8 mouse cellular contexts compared by ENCODE assay signal in the genomic region with DNA sequence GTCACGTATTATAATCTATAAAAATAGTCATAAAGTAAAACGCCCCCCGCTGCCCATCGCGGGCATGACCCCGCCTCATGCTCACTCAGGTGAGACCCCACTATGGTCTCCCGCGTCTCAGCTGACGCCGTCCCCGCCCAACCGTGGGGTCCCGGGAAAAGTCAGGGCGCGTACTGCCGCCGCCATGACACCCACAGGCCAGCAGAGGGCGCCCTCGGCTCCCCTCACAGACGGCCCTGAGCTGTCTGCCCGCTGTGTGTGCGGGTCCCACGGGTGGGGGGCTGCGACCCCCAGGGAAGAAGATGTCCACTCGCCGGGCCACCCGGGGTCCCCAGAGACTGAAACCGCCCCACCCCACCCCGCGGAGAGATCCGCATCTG. TPM values are rescaled to one million over a fixed set of nuclear protein-coding genes. Genes with fewer than 3 reads are reported as not detected.
A peak's percentile ranks its signal among the peaks of the same experiment; 100 is the strongest.
DNase-seq lines count a peak whose midpoint lies in the region; ATAC-seq and TF ChIP-seq lines count a peak whose summit lies in the region.

No protein-coding gene starts in this region.

- WGBS in embryonic facial prominence, embryonic 12.5 days = 0% methylated on average over 31 of the region's 31 CpGs
- 0% methylated on average over 29 of the region's 31 CpGs for WGBS in kidney, postnatal 0 days
- under 1% methylated on average over 30 of the region's 31 CpGs for WGBS in liver, embryonic 13.5 days (ENCODE audit: insufficient replicate concordance)
- under 1% methylated on average over 30 of the region's 31 CpGs for WGBS in neural tube, embryonic 11.5 days
- under 1% methylated on average over 30 of the region's 31 CpGs for WGBS in stomach, postnatal 0 days

- H3K36me3 ChIP-seq in embryonic facial prominence, embryonic 12.5 days = no peaks in the 10 kb centered on the region
- H3K36me3 ChIP-seq in kidney, postnatal 0 days (ENCODE audit: insufficient read depth, low read length) = no peaks in the 10 kb centered on the region
- no peaks in the 10 kb centered on the region for H3K36me3 ChIP-seq in liver, embryonic 13.5 days
- no peaks in the 10 kb centered on the region for H3K36me3 ChIP-seq in neural tube, embryonic 11.5 days (ENCODE audit: control insufficient read depth, insufficient read depth, low read length)
- no peaks in the 10 kb centered on the region for H3K36me3 ChIP-seq in stomach, postnatal 0 days (ENCODE audit: control insufficient read depth, insufficient read depth, low read length)

- 0 out of 2 replicates have a peak, but pooled peaks cover 4% of the 10 kb centered on the region for H3K4me1 ChIP-seq in embryonic facial prominence, embryonic 12.5 days
- H3K4me1 ChIP-seq in kidney, postnatal 0 days (replicated peaks; ENCODE audit: insufficient read depth, low read length) = no peaks in the 10 kb centered on the region
- peaks cover 13% of the 10 kb centered on the region for H3K4me1 ChIP-seq in liver, embryonic 13.5 days (replicated peaks)
- H3K4me1 ChIP-seq in neural tube, embryonic 11.5 days (ENCODE audit: control insufficient read depth, insufficient read depth, low read length) = no peaks in the 10 kb centered on the region
- H3K4me1 ChIP-seq in stomach, postnatal 0 days (replicated peaks; ENCODE audit: control insufficient read depth, insufficient read depth) = no peaks in the 10 kb centered on the region

- DNase-seq in 3T3-L1 (ENCODE audit: low read depth, low spot score) = peak; percentile 74
- peak; percentile 86 for DNase-seq in adrenal gland, postnatal 10 days
- peak; percentile 74 to 81 for DNase-seq in heart, adult 9 months (ENCODE audit: low spot score in 2 of 2)
- DNase-seq in kidney, postnatal 0 days (ENCODE audit: low spot score) = peak; percentile 58
- DNase-seq in liver, embryonic 13.5 days = peak; percentile 61
- peak; percentile 86 for DNase-seq in neural tube, embryonic 11.5 days (ENCODE audit: low spot score)
- DNase-seq in stomach, postnatal 0 days (ENCODE audit: low spot score) = peak; percentile 77

- TF ChIP-seq EP300 in stomach, postnatal 0 days (optimal IDR thresholded peaks at IDR 0.05) = no peak

- H3K9ac ChIP-seq in embryonic facial prominence, embryonic 12.5 days = peak overlapping the region; percentile 56
- H3K9ac ChIP-seq in kidney, postnatal 0 days (ENCODE audit: low read depth, low read length) = peak overlapping the region; percentile 55
- peak overlapping the region; percentile 76 for H3K9ac ChIP-seq in liver, embryonic 13.5 days
- H3K9ac ChIP-seq in neural tube, embryonic 11.5 days (ENCODE audit: low read length) = peak overlapping the region; percentile 48
- H3K9ac ChIP-seq in stomach, postnatal 0 days (ENCODE audit: low read length) = peak overlapping the region; percentile 65

- H3K4me2 ChIP-seq in embryonic facial prominence, embryonic 12.5 days (replicated peaks) = peak overlapping the region; percentile 62
- H3K4me2 ChIP-seq in kidney, postnatal 0 days (ENCODE audit: low read length) = peak overlapping the region; percentile 67
- peak overlapping the region; percentile 79 for H3K4me2 ChIP-seq in liver, embryonic 13.5 days
- H3K4me2 ChIP-seq in neural tube, embryonic 11.5 days (ENCODE audit: low read depth) = peak overlapping the region; percentile 52
- H3K4me2 ChIP-seq in stomach, postnatal 0 days (replicated peaks; ENCODE audit: low read depth) = peak overlapping the region; percentile 72

- peak; percentile 75 for TF ChIP-seq CTCF in kidney, postnatal 0 days (IDR thresholded peaks at IDR 0.05; ENCODE audit: low read depth)
- peak; percentile 83 for TF ChIP-seq CTCF in stomach, postnatal 0 days (IDR thresholded peaks at IDR 0.05; ENCODE audit: low read depth)

- H3K27me3 ChIP-seq in embryonic facial prominence, embryonic 12.5 days = no peaks in the 10 kb centered on the region
- H3K27me3 ChIP-seq in kidney, postnatal 0 days (ENCODE audit: insufficient read depth, low read length) = no peaks in the 10 kb centered on the region
- no peaks in the 10 kb centered on the region for H3K27me3 ChIP-seq in liver, embryonic 13.5 days
- H3K27me3 ChIP-seq in neural tube, embryonic 11.5 days (ENCODE audit: control insufficient read depth, insufficient read depth, low read length) = no peaks in the 10 kb centered on the region
- no peaks in the 10 kb centered on the region for H3K27me3 ChIP-seq in stomach, postnatal 0 days (ENCODE audit: control insufficient read depth, insufficient read depth, low read length)

- ATAC-seq in embryonic facial prominence, embryonic 12.5 days (ENCODE audit: insufficient number of reproducible peaks, insufficient read depth, low FRiP score, low TSS enrichment) = peak; percentile 30
- peak; percentile 20 for ATAC-seq in kidney, postnatal 0 days (replicated peaks; ENCODE audit: low FRiP score, low read depth)
- ATAC-seq in liver, embryonic 13.5 days (ENCODE audit: low read depth) = peak; percentile 37
- peak; percentile 16 for ATAC-seq in neural tube, embryonic 11.5 days (ENCODE audit: insufficient read depth, low FRiP score, low TSS enrichment)
- ATAC-seq in stomach, postnatal 0 days (ENCODE audit: low FRiP score, low TSS enrichment) = no peak

- H3K27ac ChIP-seq in embryonic facial prominence, embryonic 12.5 days = peak overlapping the region; percentile 84
- H3K27ac ChIP-seq in kidney, postnatal 0 days = peak overlapping the region; percentile 92
- peak overlapping the region; percentile 95 for H3K27ac ChIP-seq in liver, embryonic 13.5 days
- peak overlapping the region; percentile 76 for H3K27ac ChIP-seq in neural tube, embryonic 11.5 days (ENCODE audit: low read depth, low read length)
- H3K27ac ChIP-seq in stomach, postnatal 0 days (replicated peaks) = peak overlapping the region; percentile 91

- peaks cover 4% of the 10 kb centered on the region; the same call in 1 of the 2 replicates for H3K9me3 ChIP-seq in embryonic facial prominence, embryonic 12.5 days
- H3K9me3 ChIP-seq in kidney, postnatal 0 days (replicated peaks; ENCODE audit: low read length) = no peaks in the 10 kb centered on the region
- peaks cover 3% of the 10 kb centered on the region for H3K9me3 ChIP-seq in liver, embryonic 13.5 days (replicated peaks)
- H3K9me3 ChIP-seq in neural tube, embryonic 11.5 days (ENCODE audit: control insufficient read depth, low read length) = peaks cover 4% of the 10 kb centered on the region; the same call in 1 of the 2 replicates
- H3K9me3 ChIP-seq in stomach, postnatal 0 days (ENCODE audit: control insufficient read depth, low read length) = no peaks in the 10 kb centered on the region

- H3K4me3 ChIP-seq in embryonic facial prominence, embryonic 12.5 days = peak overlapping the region; percentile 45
- H3K4me3 ChIP-seq in kidney, postnatal 0 days (replicated peaks; ENCODE audit: low read depth, low read length) = peak overlapping the region; percentile 53
- peak overlapping the region; percentile 69 for H3K4me3 ChIP-seq in liver, embryonic 13.5 days (replicated peaks)
- H3K4me3 ChIP-seq in neural tube, embryonic 11.5 days (ENCODE audit: low read depth, low read length) = peak overlapping the region; percentile 44
- H3K4me3 ChIP-seq in stomach, postnatal 0 days (ENCODE audit: low read depth, low read length) = peak overlapping the region; percentile 52

RNA-seq across cellular contexts. Expression of gene Scaf8, which starts 30.2 kb away (rescaled TPM):
- 10 to 100 TPM; 37.8 to 43.7 TPM for total RNA-seq in adrenal gland, postnatal 10 days (2021)
- polyA plus RNA-seq in embryonic facial prominence, embryonic 12.5 days (2016; fragmentation: Nextera tagmentation; extraction: Ambion mirVana) = 27.7 and 28.3 TPM in 2 replicates
- polyA plus RNA-seq in kidney, postnatal 0 days (2015; fragmentation: Nextera tagmentation; extraction: Ambion mirVana) = 15.9 and 16.1 TPM in 2 replicates
- 7.7 and 9.7 TPM in 2 replicates for polyA plus RNA-seq in liver, embryonic 13.5 days (2015; fragmentation: Nextera tagmentation; extraction: Ambion mirVana)
- 27.8 and 28.3 TPM in 2 replicates for polyA plus RNA-seq in neural tube, embryonic 11.5 days (2014; fragmentation: Nextera tagmentation; extraction: Ambion mirVana)
- polyA plus RNA-seq in stomach, postnatal 0 days (2015; fragmentation: Nextera tagmentation; extraction: Ambion mirVana) = 6.7 and 7.6 TPM in 2 replicates
